Mouse (Mus musculus) heart, postnatal 10 days (tissue): Measurements from ENCODE around the gene Klf2. TPM values are rescaled to one million over a fixed set of nuclear protein-coding genes. Genes with fewer than 3 reads are reported as not detected.

Source experiments
- DNase-seq, 2 experiments: peaks; one replicate each; pipeline ENCODE4 v3.0.0; 2021
- intact Hi-C: fragments of 180-260 bp; cut with DNase I; formaldehyde crosslinking; loops from one replicate; pipeline ENCODE4 v1.15.1; 2025
- total RNA-seq, 2 experiments: library from RNA; stranded (reverse); gene quantifications; 2 replicates each; pipeline ENCODE4 v1.2.3; 2021

Gene Klf2
- total RNA-seq, 2 experiments from 2014 or later = 69.7 to 82.8 TPM

- intact Hi-C loops = no loop called here
- no peak for DNase-seq
Observed at GRCm38 (mm10) chr8:72330806-72331516, 12.1 kb downstream of the Klf2 start.

GRCm38 (mm10) chr8:72331631-72332030, 12.8 kb downstream of the Klf2 start:
- intact Hi-C loops = no loop called here
- DNase-seq = peak; percentile 55 to 72

- no peak for DNase-seq
- intact Hi-C loops = no loop called here
Observed at GRCm38 (mm10) chr8:72333429-72334143, 14.8 kb downstream of the Klf2 start.

- DNase-seq = no peak
- intact Hi-C loops = no loop called here
Observed at GRCm38 (mm10) chr8:72334144-72334641, 15.4 kb downstream of the Klf2 start.

- DNase-seq = no peak
- intact Hi-C loops = no loop called here
Observed at GRCm38 (mm10) chr8:72336273-72336672, 17.4 kb downstream of the Klf2 start.

- DNase-seq = no peak
- intact Hi-C loops = no loop called here
Observed at GRCm38 (mm10) chr8:72337034-72337433, 18.2 kb downstream of the Klf2 start.

GRCm38 (mm10) chr8:72342556-72343300, 23.9 kb downstream of the Klf2 start:
- peak in 1 of 2 experiments; percentile 2 for DNase-seq
- intact Hi-C loops = no loop called here

- intact Hi-C loops = no loop called here
- DNase-seq = no peak
Observed at GRCm38 (mm10) chr8:72343725-72344124, 24.9 kb downstream of the Klf2 start.

GRCm38 (mm10) chr8:72347553-72347952, 28.7 kb downstream of the Klf2 start:
- intact Hi-C loops = no loop called here
- DNase-seq = no peak

- intact Hi-C loops = no loop called here
- DNase-seq = no peak
Observed at GRCm38 (mm10) chr8:72348114-72348513, 29.3 kb downstream of the Klf2 start.

- intact Hi-C loops = no loop called here
- no peak for DNase-seq
Observed at GRCm38 (mm10) chr8:72348956-72349355, 30.1 kb downstream of the Klf2 start.

GRCm38 (mm10) chr8:72349838-72350237, 31.0 kb downstream of the Klf2 start:
- intact Hi-C loops = no loop called here
- DNase-seq = no peak

GRCm38 (mm10) chr8:72350727-72351126, 31.9 kb downstream of the Klf2 start:
- intact Hi-C loops = no loop called here

GRCm38 (mm10) chr8:72351405-72352005, 32.7 kb downstream of the Klf2 start:
- intact Hi-C loops = no loop called here

More at GRCm38 (mm10) chr8:72350727-72351126, 31.9 kb downstream of the Klf2 start:
- no peak for DNase-seq

GRCm38 (mm10) chr8:72352951-72353699, 34.3 kb downstream of the Klf2 start:
- intact Hi-C loops = no loop called here
- no peak for DNase-seq

More at GRCm38 (mm10) chr8:72351405-72352005, 32.7 kb downstream of the Klf2 start:
- DNase-seq = no peak

GRCm38 (mm10) chr8:72353700-72354045, 34.8 kb downstream of the Klf2 start:
- intact Hi-C loops = no loop called here
- no peak for DNase-seq

- DNase-seq = peak; percentile 50 to 54
- intact Hi-C loops = no loop called here
Observed at GRCm38 (mm10) chr8:72354272-72354671, 35.4 kb downstream of the Klf2 start.

- intact Hi-C loops = no loop called here
- DNase-seq = no peak
Observed at GRCm38 (mm10) chr8:72356593-72356992, 37.8 kb downstream of the Klf2 start.

- DNase-seq = no peak
- intact Hi-C loops = no loop called here
Observed at GRCm38 (mm10) chr8:72360162-72360561, 41.3 kb downstream of the Klf2 start.

GRCm38 (mm10) chr8:72362754-72363153, 43.9 kb downstream of the Klf2 start:
- DNase-seq = no peak
- intact Hi-C loops = no loop called here
